Comparison of ENCODE assay signal across 11 mouse cellular contexts in genomic region chr7:6586096-6586759, GRCm38 (mm10). TPM values are rescaled to one million over a fixed set of nuclear protein-coding genes. Genes with fewer than 3 reads are reported as not detected.
A peak's percentile ranks its signal among the peaks of the same experiment; 100 is the strongest.
DNase-seq lines count a peak whose midpoint lies in the region; ATAC-seq and TF ChIP-seq lines count a peak whose summit lies in the region.
"Had no signal": no experiment of that assay in that cellular context is flagged by ENCODE, and none has a peak within 500 bp of the region (broad histone marks: within the 10 kb centered on the region; RNA-seq: fewer than 3 reads in every experiment).

No protein-coding gene starts in this region.

- H3K4me1 ChIP-seq in intestine, postnatal 0 days (replicated peaks; ENCODE audit: control insufficient read depth, insufficient read depth, low read length), result no peaks in the 10 kb centered on the region
- H3K4me1 ChIP-seq in intestine, embryonic 15.5 days (replicated peaks), result no peaks in the 10 kb centered on the region
- H3K4me1 ChIP-seq in hindbrain, embryonic 16.5 days (ENCODE audit: control insufficient read depth, insufficient read depth, low read depth, low read length), result no peaks in the 10 kb centered on the region

- H3K36me3 ChIP-seq in intestine, postnatal 0 days (ENCODE audit: control insufficient read depth, insufficient read depth), result no peaks in the 10 kb centered on the region
- no peaks in the 10 kb centered on the region for H3K36me3 ChIP-seq in intestine, embryonic 15.5 days
- no peaks in the 10 kb centered on the region for H3K36me3 ChIP-seq in hindbrain, embryonic 16.5 days (ENCODE audit: control insufficient read depth, insufficient read depth, low read length)

- H3K27me3 ChIP-seq in intestine, postnatal 0 days (replicated peaks; ENCODE audit: control insufficient read depth, insufficient read depth, low read length), result no peaks in the 10 kb centered on the region
- no peaks in the 10 kb centered on the region for H3K27me3 ChIP-seq in intestine, embryonic 15.5 days (replicated peaks)
- no peaks in the 10 kb centered on the region for H3K27me3 ChIP-seq in hindbrain, embryonic 16.5 days (replicated peaks; ENCODE audit: control insufficient read depth, insufficient read depth, low read length)

- ATAC-seq in intestine, postnatal 0 days, result no peak
- ATAC-seq in intestine, embryonic 15.5 days, result no peak
- peak; percentile 88 for ATAC-seq in hindbrain, embryonic 16.5 days

- peak; percentile 59 for TF ChIP-seq CTCF in intestine, postnatal 0 days (IDR thresholded peaks at IDR 0.05; ENCODE audit: low read depth)

- no peak overlapping the region for H3K27ac ChIP-seq in intestine, postnatal 0 days (ENCODE audit: low read depth, low read length)
- H3K27ac ChIP-seq in intestine, embryonic 15.5 days, result no peak overlapping the region
- no peak overlapping the region for H3K27ac ChIP-seq in hindbrain, embryonic 16.5 days (ENCODE audit: low read depth, low read length)

- H3K4me3 ChIP-seq in intestine, postnatal 0 days (ENCODE audit: low read depth, low read length), result no peak overlapping the region
- no peak overlapping the region for H3K4me3 ChIP-seq in intestine, embryonic 15.5 days (replicated peaks)
- H3K4me3 ChIP-seq in hindbrain, embryonic 16.5 days (ENCODE audit: low read length), result no peak overlapping the region
- H3K4me3 ChIP-seq: erythroblast, embryonic 14.5 days had no signal

- H3K9me3 ChIP-seq in intestine, postnatal 0 days (ENCODE audit: control insufficient read depth), result no peaks in the 10 kb centered on the region
- H3K9me3 ChIP-seq in intestine, embryonic 15.5 days, result no peaks in the 10 kb centered on the region
- no peaks in the 10 kb centered on the region for H3K9me3 ChIP-seq in hindbrain, embryonic 16.5 days (ENCODE audit: control insufficient read depth, low read length)

- H3K9ac ChIP-seq in intestine, postnatal 0 days (ENCODE audit: low read depth, low read length), result no peak overlapping the region
- no peak overlapping the region for H3K9ac ChIP-seq in intestine, embryonic 15.5 days
- no peak overlapping the region; the same call in 1 of the 2 replicates for H3K9ac ChIP-seq in hindbrain, embryonic 16.5 days (ENCODE audit: low read depth, low read length)

- WGBS in intestine, postnatal 0 days, result 44% methylated on average over 8 of the region's 8 CpGs
- WGBS in intestine, embryonic 15.5 days, result 45% methylated on average over 8 of the region's 8 CpGs
- WGBS in hindbrain, embryonic 16.5 days, result 57% methylated on average over 8 of the region's 8 CpGs

- DNase-seq in 3T3-L1 (ENCODE audit: low read depth, low spot score) (peak; percentile 46), R1 (ENCODE audit: low read depth, low spot score) (peak; percentile 51)
- no peak for DNase-seq in thymus, postnatal 4 days
- no peak for DNase-seq in thymus, postnatal 0 days (ENCODE audit: low spot score)
- DNase-seq in urinary bladder, adult 2 months (ENCODE audit: low spot score), result no peak
- DNase-seq: kidney, adult 8-10 months had no signal

- H3K4me2 ChIP-seq in intestine, postnatal 0 days (replicated peaks; ENCODE audit: low read depth), result no peak overlapping the region
- H3K4me2 ChIP-seq in intestine, embryonic 15.5 days (replicated peaks), result no peak overlapping the region
- H3K4me2 ChIP-seq in hindbrain, embryonic 16.5 days (ENCODE audit: low read length), result no peak overlapping the region

RNA-seq across cellular contexts. Expression of gene Olfr1350, which starts 21.6 kb away (rescaled TPM):
- not detected in 2 replicates for polyA plus RNA-seq in intestine, postnatal 0 days (2015; fragmentation: Nextera tagmentation; extraction: Ambion mirVana)
- polyA plus RNA-seq in intestine, embryonic 15.5 days (2015; fragmentation: Nextera tagmentation; extraction: Ambion mirVana), result not detected in 2 replicates
- polyA plus RNA-seq in hindbrain, embryonic 16.5 days (2015; fragmentation: Nextera tagmentation; extraction: Ambion mirVana), result not detected in 2 replicates
- polyA plus RNA-seq in thymus, postnatal 0 days (2015; fragmentation: Nextera tagmentation; extraction: Ambion mirVana), result not detected in 2 replicates
- not detected in 2 replicates for polyA plus RNA-seq in urinary bladder, adult 2 months (2012; rRNA removed)
- polyA plus RNA-seq: erythroblast, embryonic 14.5 days; neural tube, embryonic 11.5 days had no signal

Comparison
In these comparisons a context has a peak if more than half of its experiments do, and no peak if none do; other contexts are left out.
1. DNase-seq: peak in 3T3-L1 (single experiment) and R1 (single experiment); none in thymus, postnatal 4 days (single experiment), thymus, postnatal 0 days (single experiment) and urinary bladder, adult 2 months (single experiment).